Mouse (Mus musculus): ENCODE results near the gene Tom1l2. TPM values are rescaled to one million over a fixed set of nuclear protein-coding genes. Genes with fewer than 3 reads are reported as not detected.

The Tom1l2 gene
- polyA plus RNA-seq, 1 experiment from 2014 or later = 3.6 TPM

DNA sequence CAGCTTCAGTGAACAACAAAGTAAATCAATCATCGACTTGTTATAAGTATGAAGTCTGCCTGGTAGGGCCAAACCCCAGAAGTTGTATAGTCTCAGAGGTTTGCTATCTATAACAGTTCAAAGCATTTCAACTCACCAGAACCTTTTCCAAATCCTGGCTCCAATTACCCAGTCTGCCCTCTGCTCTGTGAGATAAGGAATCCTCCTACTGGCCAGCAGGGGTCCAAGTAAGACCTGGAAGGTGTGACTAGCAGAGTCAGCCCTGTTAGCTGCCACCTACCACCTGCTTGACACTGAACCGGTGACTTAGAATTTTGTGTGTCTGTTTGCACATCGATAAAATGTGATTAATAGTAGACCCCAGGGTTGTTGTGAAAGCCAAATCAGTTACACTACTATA, 14.6 kb upstream of the Tom1l2 start:
- Histone ChIP-seq H3K36me3 (replicated peaks; ENCODE audit: insufficient read depth, low read length) (no peaks in the 10 kb centered on the region), H3K27me3 (ENCODE audit: insufficient read depth, low read length) (no peaks in the 10 kb centered on the region), H3K4me1 (ENCODE audit: insufficient read depth) (no peaks in the 10 kb centered on the region), H3K9me3 (ENCODE audit: low read length) (no peaks in the 10 kb centered on the region), H3K27ac (ENCODE audit: low read depth) (no peak overlapping the region), H3K4me3 (ENCODE audit: low read depth, low read length) (no peak overlapping the region), H3K9ac (replicated peaks) (no peak overlapping the region), H3K4me2 (ENCODE audit: low read depth, low read length) (no peak overlapping the region)
- no peak for TF ChIP-seq EP300 (IDR thresholded peaks at IDR 0.05; ENCODE audit: low read depth)
- TF ChIP-seq CTCF (IDR thresholded peaks at IDR 0.05; ENCODE audit: low read depth) = peak; percentile 23; the same call in 1 of the 2 replicates
- DNase-seq = no peak
- WGBS (ENCODE audit: insufficient replicate concordance) = 55% methylated on average over 3 of the region's 3 CpGs
- ATAC-seq = no peak

DNA sequence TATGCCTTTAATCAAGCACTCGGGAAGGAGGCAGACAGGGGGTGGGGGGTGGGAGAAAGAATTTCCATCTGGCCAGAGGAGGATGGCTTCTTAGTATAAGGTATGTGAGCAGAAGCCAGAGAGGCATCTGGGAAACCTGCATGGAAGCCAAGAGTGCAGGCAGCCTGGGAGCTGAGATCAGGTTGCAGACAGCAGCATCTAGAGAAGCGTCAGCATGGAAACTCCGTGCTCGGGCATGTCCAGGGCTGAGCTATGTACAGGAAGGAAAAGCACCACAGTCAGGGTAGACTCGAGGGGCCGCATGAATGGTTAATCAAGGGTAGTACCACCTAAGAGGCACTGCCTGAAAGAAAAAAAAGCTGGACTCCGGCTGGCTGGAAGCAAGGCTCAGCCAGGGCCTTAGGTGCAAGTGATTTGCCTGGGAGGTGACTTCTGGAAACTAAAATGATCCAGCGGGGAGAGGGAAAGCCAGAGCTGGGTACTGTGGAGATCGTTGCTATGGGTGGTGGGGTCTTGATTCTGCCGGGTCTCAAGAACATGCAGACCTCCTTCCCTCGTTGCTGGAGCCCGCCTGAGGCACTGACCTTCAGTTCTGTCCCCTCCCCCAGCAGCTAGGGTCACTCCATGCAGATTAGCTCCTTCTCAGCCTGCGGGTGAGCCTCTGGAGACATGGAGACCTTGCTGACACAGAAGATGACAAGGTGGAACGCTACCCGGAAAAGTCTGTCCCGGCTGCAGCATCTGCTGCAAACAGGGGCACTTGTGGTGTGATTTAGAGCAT, 13.7 kb upstream of the Tom1l2 start:
- H3K9me3 ChIP-seq (ENCODE audit: low read length) = no peaks in the 10 kb centered on the region
- H3K4me3 ChIP-seq (ENCODE audit: low read depth, low read length) = no peak overlapping the region
- H3K4me2 ChIP-seq (ENCODE audit: low read depth, low read length) = no peak overlapping the region
- no peak overlapping the region for H3K9ac ChIP-seq (replicated peaks)
- WGBS (ENCODE audit: insufficient replicate concordance) = 51% methylated on average over 16 of the region's 16 CpGs
- no peaks in the 10 kb centered on the region for H3K36me3 ChIP-seq (replicated peaks; ENCODE audit: insufficient read depth, low read length)
- no peak for DNase-seq
- H3K27ac ChIP-seq (ENCODE audit: low read depth) = no peak overlapping the region
- no peaks in the 10 kb centered on the region for H3K4me1 ChIP-seq (ENCODE audit: insufficient read depth)
- H3K27me3 ChIP-seq (ENCODE audit: insufficient read depth, low read length) = no peaks in the 10 kb centered on the region
- ATAC-seq = no peak
- TF ChIP-seq EP300 (IDR thresholded peaks at IDR 0.05; ENCODE audit: low read depth) (no peak), CTCF (IDR thresholded peaks at IDR 0.05; ENCODE audit: low read depth) (no peak)

DNA sequence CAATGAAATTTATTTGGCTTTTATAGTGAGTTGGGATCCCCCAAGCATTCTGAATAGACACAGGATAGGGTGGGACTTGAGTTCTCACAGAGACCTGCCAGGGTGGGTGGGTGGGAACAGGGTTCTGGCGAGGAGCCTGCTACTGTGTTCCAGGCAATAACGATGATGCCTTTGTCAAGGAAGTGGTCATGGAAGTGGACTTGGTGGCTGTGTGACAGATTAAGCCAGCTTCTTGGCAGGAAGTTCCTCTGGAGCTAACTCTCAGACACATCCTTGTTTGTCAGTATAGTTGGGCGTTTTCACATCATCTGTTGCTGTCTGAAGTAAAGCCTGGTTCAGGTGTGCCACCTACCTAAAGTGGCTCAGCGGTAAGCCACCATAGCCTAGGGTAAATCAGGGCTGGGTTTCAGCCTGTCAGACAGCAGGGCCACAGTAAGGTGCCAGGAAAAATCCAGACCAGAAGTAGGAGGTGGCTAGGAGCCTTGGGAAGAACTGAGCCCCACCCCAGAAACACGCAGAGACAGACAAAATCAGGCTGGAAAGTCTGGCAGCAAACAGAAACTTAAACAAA, 8.0 kb upstream of the Tom1l2 start:
- no peak overlapping the region for H3K27ac ChIP-seq (ENCODE audit: low read depth)
- ATAC-seq (no peak), DNase-seq (no peak)
- H3K4me1 ChIP-seq (ENCODE audit: insufficient read depth) = 0 out of 2 replicates have a peak, but pooled peaks cover 3% of the 10 kb centered on the region
- WGBS (ENCODE audit: insufficient replicate concordance) = 65% methylated on average over 5 of the region's 5 CpGs
- H3K36me3 ChIP-seq (replicated peaks; ENCODE audit: insufficient read depth, low read length) = no peaks in the 10 kb centered on the region
- no peak overlapping the region for H3K4me2 ChIP-seq (ENCODE audit: low read depth, low read length)
- TF ChIP-seq CTCF (IDR thresholded peaks at IDR 0.05; ENCODE audit: low read depth) (no peak), EP300 (IDR thresholded peaks at IDR 0.05; ENCODE audit: low read depth) (no peak)
- no peak overlapping the region for H3K9ac ChIP-seq (replicated peaks)
- H3K9me3 ChIP-seq (ENCODE audit: low read length) = no peaks in the 10 kb centered on the region
- H3K4me3 ChIP-seq (ENCODE audit: low read depth, low read length) = no peak overlapping the region
- no peaks in the 10 kb centered on the region for H3K27me3 ChIP-seq (ENCODE audit: insufficient read depth, low read length)

DNA sequence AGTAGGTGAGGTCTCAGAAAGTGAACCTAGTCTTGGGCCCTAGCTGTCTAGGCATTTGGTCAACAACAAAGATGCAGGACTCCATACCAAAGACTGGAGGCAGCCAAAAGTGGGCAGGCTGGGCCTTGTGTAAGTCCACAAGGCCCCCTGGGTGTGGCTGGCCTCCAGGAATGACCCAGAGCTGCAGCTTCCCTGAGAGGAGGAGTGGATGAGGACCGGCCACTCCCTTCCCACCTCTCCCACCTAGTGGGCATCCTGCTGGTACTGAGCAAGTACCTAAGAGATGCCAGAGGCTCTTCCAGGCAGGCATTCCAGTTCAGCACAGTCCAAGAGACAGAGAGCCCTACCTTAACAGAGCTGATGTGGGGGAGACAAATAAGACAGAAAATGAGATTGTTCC, 7.2 kb upstream of the Tom1l2 start:
- no peaks in the 10 kb centered on the region for H3K9me3 ChIP-seq (ENCODE audit: low read length)
- no peak overlapping the region for H3K9ac ChIP-seq (replicated peaks)
- no peak overlapping the region for H3K4me3 ChIP-seq (ENCODE audit: low read depth, low read length)
- H3K36me3 ChIP-seq (replicated peaks; ENCODE audit: insufficient read depth, low read length) = no peaks in the 10 kb centered on the region
- no peak overlapping the region for H3K27ac ChIP-seq (ENCODE audit: low read depth)
- TF ChIP-seq CTCF (IDR thresholded peaks at IDR 0.05; ENCODE audit: low read depth) = no peak
- no peak for TF ChIP-seq EP300 (IDR thresholded peaks at IDR 0.05; ENCODE audit: low read depth)
- ATAC-seq (no peak), DNase-seq (no peak)
- H3K27me3 ChIP-seq (ENCODE audit: insufficient read depth, low read length) = no peaks in the 10 kb centered on the region
- H3K4me1 ChIP-seq (ENCODE audit: insufficient read depth) = 0 out of 2 replicates have a peak, but pooled peaks cover 3% of the 10 kb centered on the region
- 91% methylated on average over 1 of the region's 1 CpGs for WGBS (ENCODE audit: insufficient replicate concordance)
- H3K4me2 ChIP-seq (ENCODE audit: low read depth, low read length) = no peak overlapping the region

DNA sequence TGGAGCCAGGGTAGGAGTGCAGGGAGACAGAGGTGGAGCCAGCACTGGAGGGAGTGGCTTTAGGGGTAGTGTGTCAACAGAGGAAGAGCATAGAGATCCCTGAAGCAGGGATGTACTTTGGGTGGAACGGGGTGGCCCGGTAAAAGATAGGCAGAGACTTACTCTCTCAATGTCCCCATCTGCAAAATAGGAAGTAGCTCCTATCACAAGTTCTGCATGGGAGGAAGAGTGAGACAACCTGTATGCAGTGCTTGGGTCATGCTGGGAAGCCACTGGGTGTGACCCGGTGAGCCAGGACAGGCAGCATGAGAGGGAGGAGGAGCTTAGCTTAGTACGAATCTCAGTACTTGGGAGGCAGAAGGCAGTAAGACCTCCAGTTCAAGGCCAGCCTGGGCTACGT, 6.4 kb upstream of the Tom1l2 start:
- no peak overlapping the region for H3K4me3 ChIP-seq (ENCODE audit: low read depth, low read length)
- H3K36me3 ChIP-seq (replicated peaks; ENCODE audit: insufficient read depth, low read length) = no peaks in the 10 kb centered on the region
- H3K4me2 ChIP-seq (ENCODE audit: low read depth, low read length) = no peak overlapping the region
- no peaks in the 10 kb centered on the region for H3K9me3 ChIP-seq (ENCODE audit: low read length)
- WGBS (ENCODE audit: insufficient replicate concordance) = 41% methylated on average over 5 of the region's 5 CpGs
- H3K4me1 ChIP-seq (ENCODE audit: insufficient read depth) = 0 out of 2 replicates have a peak, but pooled peaks cover 3% of the 10 kb centered on the region
- DNase-seq (no peak), ATAC-seq (no peak)
- H3K9ac ChIP-seq (replicated peaks) = no peak overlapping the region
- no peak for TF ChIP-seq EP300 (IDR thresholded peaks at IDR 0.05; ENCODE audit: low read depth)
- TF ChIP-seq CTCF (IDR thresholded peaks at IDR 0.05; ENCODE audit: low read depth) = no peak
- no peaks in the 10 kb centered on the region for H3K27me3 ChIP-seq (ENCODE audit: insufficient read depth, low read length)
- no peak overlapping the region for H3K27ac ChIP-seq (ENCODE audit: low read depth)

DNA sequence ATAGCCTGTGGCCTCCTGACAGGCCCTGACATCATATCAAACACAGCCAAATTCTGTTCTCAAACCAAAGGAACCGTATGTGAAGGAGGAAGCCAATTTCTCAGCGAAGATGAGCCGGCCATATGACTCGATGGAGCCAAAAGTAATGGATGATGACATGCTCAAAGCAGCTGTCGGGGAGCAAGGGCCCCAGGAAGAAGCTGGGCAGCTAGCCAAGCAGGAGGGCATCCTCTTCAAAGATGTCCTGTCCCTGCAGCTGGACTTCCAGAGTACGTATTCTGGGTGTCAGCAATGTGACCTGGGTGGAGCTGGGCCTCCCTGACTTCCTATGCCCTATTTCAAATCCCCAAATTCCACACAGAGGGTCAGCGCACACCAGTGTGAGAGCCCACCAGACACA, 5.8 kb upstream of the Tom1l2 start:
- H3K27me3 ChIP-seq (ENCODE audit: insufficient read depth, low read length) = no peaks in the 10 kb centered on the region
- 60% methylated on average over 7 of the region's 7 CpGs for WGBS (ENCODE audit: insufficient replicate concordance)
- no peaks in the 10 kb centered on the region for H3K36me3 ChIP-seq (replicated peaks; ENCODE audit: insufficient read depth, low read length)
- no peaks in the 10 kb centered on the region for H3K9me3 ChIP-seq (ENCODE audit: low read length)
- H3K4me1 ChIP-seq (ENCODE audit: insufficient read depth) = peaks cover 5% of the 10 kb centered on the region; the same call in 1 of the 2 replicates
- H3K4me3 ChIP-seq (ENCODE audit: low read depth, low read length) = no peak overlapping the region
- no peak overlapping the region for H3K27ac ChIP-seq (ENCODE audit: low read depth)
- TF ChIP-seq EP300 (IDR thresholded peaks at IDR 0.05; ENCODE audit: low read depth) (no peak), CTCF (IDR thresholded peaks at IDR 0.05; ENCODE audit: low read depth) (no peak)
- ATAC-seq = no peak
- DNase-seq = no peak
- no peak overlapping the region for H3K9ac ChIP-seq (replicated peaks)
- no peak overlapping the region for H3K4me2 ChIP-seq (ENCODE audit: low read depth, low read length)
